Mouse (Mus musculus): ENCODE results near the gene Gas6.

Gas6 gene

GRCm38 (mm10) chr8:13459431-13459830 is 34.9 kb downstream of the Gas6 start:
- no peak for DNase-seq (ENCODE audit: low read depth, low spot score)
- no peaks in the 10 kb centered on the region; the same call in 1 of the 2 replicates for H3K27me3 ChIP-seq (ENCODE audit: control insufficient read depth, insufficient read depth, low read length, poor library complexity, severe bottlenecking)
- H3K36me3 ChIP-seq (ENCODE audit: control insufficient read depth, insufficient read depth, low read length, poor library complexity, severe bottlenecking), result no peaks in the 10 kb centered on the region

- H3K36me3 ChIP-seq (ENCODE audit: control insufficient read depth, insufficient read depth, low read length, poor library complexity, severe bottlenecking), result no peaks in the 10 kb centered on the region
- peak; percentile 54 for DNase-seq (ENCODE audit: low read depth, low spot score)
- no peaks in the 10 kb centered on the region for H3K27me3 ChIP-seq (ENCODE audit: control insufficient read depth, insufficient read depth, low read length, poor library complexity, severe bottlenecking)
Observed at GRCm38 (mm10) chr8:13455295-13455694, 39.0 kb downstream of the Gas6 start.

GRCm38 (mm10) chr8:13454341-13455113 is 39.8 kb downstream of the Gas6 start:
- no peak for DNase-seq (ENCODE audit: low read depth, low spot score)
- H3K36me3 ChIP-seq (ENCODE audit: control insufficient read depth, insufficient read depth, low read length, poor library complexity, severe bottlenecking), result no peaks in the 10 kb centered on the region
- H3K27me3 ChIP-seq (ENCODE audit: control insufficient read depth, insufficient read depth, low read length, poor library complexity, severe bottlenecking), result no peaks in the 10 kb centered on the region

GRCm38 (mm10) chr8:13451747-13452277 is 42.5 kb downstream of the Gas6 start:
- no peak for DNase-seq (ENCODE audit: low read depth, low spot score)
- no peaks in the 10 kb centered on the region for H3K36me3 ChIP-seq (ENCODE audit: control insufficient read depth, insufficient read depth, low read length, poor library complexity, severe bottlenecking)
- no peaks in the 10 kb centered on the region for H3K27me3 ChIP-seq (ENCODE audit: control insufficient read depth, insufficient read depth, low read length, poor library complexity, severe bottlenecking)

- no peaks in the 10 kb centered on the region for H3K36me3 ChIP-seq (ENCODE audit: control insufficient read depth, insufficient read depth, low read length, poor library complexity, severe bottlenecking)
- no peak for DNase-seq (ENCODE audit: low read depth, low spot score)
- H3K27me3 ChIP-seq (ENCODE audit: control insufficient read depth, insufficient read depth, low read length, poor library complexity, severe bottlenecking), result no peaks in the 10 kb centered on the region
Observed at GRCm38 (mm10) chr8:13448145-13448544, 46.1 kb downstream of the Gas6 start.

- no peak for DNase-seq (ENCODE audit: low read depth, low spot score)
- no peaks in the 10 kb centered on the region for H3K36me3 ChIP-seq (ENCODE audit: control insufficient read depth, insufficient read depth, low read length, poor library complexity, severe bottlenecking)
- H3K27me3 ChIP-seq (ENCODE audit: control insufficient read depth, insufficient read depth, low read length, poor library complexity, severe bottlenecking), result no peaks in the 10 kb centered on the region
Observed at GRCm38 (mm10) chr8:13446456-13446855, 47.8 kb downstream of the Gas6 start.

GRCm38 (mm10) chr8:13442152-13442551 is 52.1 kb downstream of the Gas6 start:
- no peaks in the 10 kb centered on the region for H3K36me3 ChIP-seq (ENCODE audit: control insufficient read depth, insufficient read depth, low read length, poor library complexity, severe bottlenecking)
- H3K27me3 ChIP-seq (ENCODE audit: control insufficient read depth, insufficient read depth, low read length, poor library complexity, severe bottlenecking), result no peaks in the 10 kb centered on the region
- DNase-seq (ENCODE audit: low read depth, low spot score), result no peak

- DNase-seq (ENCODE audit: low read depth, low spot score), result no peak
- no peaks in the 10 kb centered on the region for H3K27me3 ChIP-seq (ENCODE audit: control insufficient read depth, insufficient read depth, low read length, poor library complexity, severe bottlenecking)
- no peaks in the 10 kb centered on the region for H3K36me3 ChIP-seq (ENCODE audit: control insufficient read depth, insufficient read depth, low read length, poor library complexity, severe bottlenecking)
Observed at GRCm38 (mm10) chr8:13437531-13437930, 56.8 kb downstream of the Gas6 start.

- no peak for DNase-seq (ENCODE audit: low read depth, low spot score)
- H3K27me3 ChIP-seq (ENCODE audit: control insufficient read depth, insufficient read depth, low read length, poor library complexity, severe bottlenecking), result no peaks in the 10 kb centered on the region
- no peaks in the 10 kb centered on the region for H3K36me3 ChIP-seq (ENCODE audit: control insufficient read depth, insufficient read depth, low read length, poor library complexity, severe bottlenecking)
Observed at GRCm38 (mm10) chr8:13436052-13436451, 58.2 kb downstream of the Gas6 start.

GRCm38 (mm10) chr8:13434889-13435288 is 59.4 kb downstream of the Gas6 start, which contains the start of gene Tmem255b:
Gene Tmem255b (plus strand): TSS chr8:13435189.
- H3K36me3 ChIP-seq (ENCODE audit: control insufficient read depth, insufficient read depth, low read length, poor library complexity, severe bottlenecking), result no peaks in the 10 kb centered on the region
- no peaks in the 10 kb centered on the region for H3K27me3 ChIP-seq (ENCODE audit: control insufficient read depth, insufficient read depth, low read length, poor library complexity, severe bottlenecking)
- no peak for DNase-seq (ENCODE audit: low read depth, low spot score)

GRCm38 (mm10) chr8:13433130-13433529 is 61.2 kb downstream of the Gas6 start:
- DNase-seq (ENCODE audit: low read depth, low spot score), result no peak
- Histone ChIP-seq H3K27me3 (ENCODE audit: control insufficient read depth, insufficient read depth, low read length, poor library complexity, severe bottlenecking) (no peaks in the 10 kb centered on the region), H3K36me3 (ENCODE audit: control insufficient read depth, insufficient read depth, low read length, poor library complexity, severe bottlenecking) (no peaks in the 10 kb centered on the region)

GRCm38 (mm10) chr8:13430866-13431265 is 63.4 kb downstream of the Gas6 start:
- Histone ChIP-seq H3K27me3 (ENCODE audit: control insufficient read depth, insufficient read depth, low read length, poor library complexity, severe bottlenecking) (no peaks in the 10 kb centered on the region), H3K36me3 (ENCODE audit: control insufficient read depth, insufficient read depth, low read length, poor library complexity, severe bottlenecking) (no peaks in the 10 kb centered on the region)
- no peak for DNase-seq (ENCODE audit: low read depth, low spot score)

- DNase-seq (ENCODE audit: low read depth, low spot score), result no peak
- no peaks in the 10 kb centered on the region for H3K27me3 ChIP-seq (ENCODE audit: control insufficient read depth, insufficient read depth, low read length, poor library complexity, severe bottlenecking)
- H3K36me3 ChIP-seq (ENCODE audit: control insufficient read depth, insufficient read depth, low read length, poor library complexity, severe bottlenecking), result no peaks in the 10 kb centered on the region
Observed at GRCm38 (mm10) chr8:13430412-13430811, 63.9 kb downstream of the Gas6 start.

- no peaks in the 10 kb centered on the region for H3K36me3 ChIP-seq (ENCODE audit: control insufficient read depth, insufficient read depth, low read length, poor library complexity, severe bottlenecking)
- DNase-seq (ENCODE audit: low read depth, low spot score), result no peak
- no peaks in the 10 kb centered on the region for H3K27me3 ChIP-seq (ENCODE audit: control insufficient read depth, insufficient read depth, low read length, poor library complexity, severe bottlenecking)
Observed at GRCm38 (mm10) chr8:13428156-13428555, 66.1 kb downstream of the Gas6 start.

GRCm38 (mm10) chr8:13427351-13427750 is 66.9 kb downstream of the Gas6 start:
- H3K36me3 ChIP-seq (ENCODE audit: control insufficient read depth, insufficient read depth, low read length, poor library complexity, severe bottlenecking), result no peaks in the 10 kb centered on the region
- DNase-seq (ENCODE audit: low read depth, low spot score), result no peak
- H3K27me3 ChIP-seq (ENCODE audit: control insufficient read depth, insufficient read depth, low read length, poor library complexity, severe bottlenecking), result no peaks in the 10 kb centered on the region
